Mouse (Mus musculus) 3T3-L1 (cell line): Measurements from ENCODE around the gene Tdrd9.
A peak's percentile ranks its signal among the peaks of the same experiment; 100 is the strongest.
"Not testable (repeated sequence)": the region's sequence is repeated elsewhere in the genome, so short reads cannot be mapped to it uniquely, and the experiment has no call there.

Experiments used
- DNase-seq: peaks from one replicate; pipeline ENCODE4 v3.0.0-alpha.2; 2015; ENCODE audit warnings: low read depth, low spot score

Gene Tdrd9

GRCm38 (mm10) chr12:112025907-112026645, 54.7 kb downstream of the Tdrd9 start:
- no peak for DNase-seq

- peak; percentile 64 for DNase-seq
Observed at GRCm38 (mm10) chr12:112027408-112027807, 56.0 kb downstream of the Tdrd9 start.

GRCm38 (mm10) chr12:112033409-112033975, 62.1 kb downstream of the Tdrd9 start:
- DNase-seq: no peak

- not testable (repeated sequence) for DNase-seq
Observed at GRCm38 (mm10) chr12:112035341-112036100, 64.2 kb downstream of the Tdrd9 start.

- no peak for DNase-seq
Observed at GRCm38 (mm10) chr12:112038441-112038840, 67.1 kb downstream of the Tdrd9 start.

- DNase-seq: no peak
Observed at GRCm38 (mm10) chr12:112039169-112039568, 67.8 kb downstream of the Tdrd9 start.

- DNase-seq: no peak
Observed at GRCm38 (mm10) chr12:112042681-112043080, 71.3 kb downstream of the Tdrd9 start.

- peak; percentile 67 for DNase-seq
Observed at GRCm38 (mm10) chr12:112077651-112078050, 106.3 kb downstream of the Tdrd9 start.

GRCm38 (mm10) chr12:112079911-112080310, 108.6 kb downstream of the Tdrd9 start:
- no peak for DNase-seq

GRCm38 (mm10) chr12:112080911-112081310, 109.6 kb downstream of the Tdrd9 start:
- no peak for DNase-seq

- no peak for DNase-seq
Observed at GRCm38 (mm10) chr12:112082241-112082640, 110.9 kb downstream of the Tdrd9 start.

GRCm38 (mm10) chr12:112086250-112086649, 114.9 kb downstream of the Tdrd9 start:
- DNase-seq: no peak

- no peak for DNase-seq
Observed at GRCm38 (mm10) chr12:112086726-112087125, 115.4 kb downstream of the Tdrd9 start.

GRCm38 (mm10) chr12:112088609-112089324, 117.4 kb downstream of the Tdrd9 start:
- no peak for DNase-seq

- peak; percentile 80 for DNase-seq
Observed at GRCm38 (mm10) chr12:112091054-112091453, 119.7 kb downstream of the Tdrd9 start.

GRCm38 (mm10) chr12:112094261-112094880, 123.0 kb downstream of the Tdrd9 start:
- DNase-seq: no peak

- DNase-seq: peak; percentile 19
Observed at GRCm38 (mm10) chr12:112096051-112096732, 124.8 kb downstream of the Tdrd9 start.

GRCm38 (mm10) chr12:112096733-112097117, 125.4 kb downstream of the Tdrd9 start:
- no peak for DNase-seq

- DNase-seq: no peak
Observed at GRCm38 (mm10) chr12:112100106-112100505, 128.7 kb downstream of the Tdrd9 start.

- peak; percentile 15 for DNase-seq
Observed at GRCm38 (mm10) chr12:112101045-112101444, 129.7 kb downstream of the Tdrd9 start.

GRCm38 (mm10) chr12:112103179-112103578, 131.8 kb downstream of the Tdrd9 start:
- DNase-seq: peak; percentile 34
